Mouse (Mus musculus) embryonic fibroblast, embryonic 13.5 days (primary cell): ENCODE results near the gene Upf1. TPM values are rescaled to one million over a fixed set of nuclear protein-coding genes. Genes with fewer than 3 reads are reported as not detected.

Experiments used
- H3K27ac ChIP-seq: 2 replicates; pipeline ENCODE4 v1.5.1; 2012; ENCODE audit warnings: low read length, control low read depth, inconsistent platforms; ENCODE audit not compliant: insufficient read depth
- H3K4me1 ChIP-seq: 2 replicates; pipeline ENCODE4 v1.6.1; 2011; ENCODE audit warnings: low read length; ENCODE audit not compliant: control insufficient read depth, insufficient read depth
- H3K4me3 ChIP-seq: 2 replicates; pipeline ENCODE4 v1.5.1; 2011; ENCODE audit warnings: mild to moderate bottlenecking, control low read depth, low read length; ENCODE audit not compliant: insufficient read depth
- CTCF ChIP-seq: IDR thresholded peaks from 2 replicates; pipeline ENCODE4 v1.5.1; 2011; ENCODE audit warnings: mild to moderate bottlenecking, control low read depth, low read length, moderate library complexity, borderline replicate concordance; ENCODE audit not compliant: insufficient read depth
- POLR2A ChIP-seq: IDR thresholded peaks from 2 replicates; pipeline ENCODE4 v1.6.1; 2011; ENCODE audit warnings: low read depth, mild to moderate bottlenecking, control low read depth, low read length, moderate library complexity
- polyA plus RNA-seq: library from polyadenylated mRNA; stranded (reverse); fragments of >200 nt; gene quantifications from 2 replicates; pipeline ENCODE4 v1.2.4, GENCODE M21; 2011; ENCODE audit warnings: low read depth; ENCODE audit not compliant: missing spikeins, insufficient read length

Upf1 gene
- polyA plus RNA-seq, 1 experiment, result 25.8 TPM

DNA sequence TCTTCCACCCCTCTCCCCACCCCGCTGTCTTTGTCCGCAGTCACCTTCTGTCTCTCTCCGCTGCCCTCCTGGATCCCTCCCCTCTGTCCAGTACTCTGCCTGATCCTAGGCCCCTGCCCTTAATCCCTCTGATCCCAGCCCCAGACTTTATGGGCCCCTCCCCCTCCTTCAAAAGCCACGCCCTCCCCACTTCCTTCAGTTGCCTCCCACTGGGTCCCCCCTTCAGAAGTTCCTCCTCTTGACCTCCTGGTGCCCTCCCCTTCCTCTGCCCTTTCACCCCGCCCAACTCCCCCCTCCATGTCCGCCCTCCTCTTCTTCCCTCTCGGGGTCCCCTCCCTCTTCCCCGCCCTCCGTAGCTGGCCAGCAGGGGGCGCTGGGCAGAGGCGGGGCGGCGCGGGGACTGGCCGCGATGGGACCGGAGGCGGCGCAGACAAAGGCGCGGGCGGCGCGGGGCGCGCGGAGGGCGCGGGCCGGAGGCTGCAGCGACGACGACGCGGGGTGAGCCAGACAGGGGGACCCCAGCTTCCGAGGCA is 70.4 kb downstream of the Upf1 start, which contains the start of gene Homer3:
Homer3 (plus strand) TSS at position 225 of the 533 bp plus-strand sequence.
- H3K27ac ChIP-seq, result peak within 1 kb of the TSS; percentile 29
- peak within 1 kb of the TSS; percentile 70 for H3K4me3 ChIP-seq
- H3K4me1 ChIP-seq, result no peaks in the 10 kb centered on the region
- TF ChIP-seq CTCF (peak; percentile 44; the same call in 1 of the 2 replicates), POLR2A (peak; percentile 77)

Other genes starting within 250 kb of the Upf1 start
- gene Ncan, start 232.4 kb downstream of the Upf1 start, polyA plus RNA-seq, result 0.33 TPM in 1 of 2 replicates, not detected in the other
- gene Nr2c2ap, start 221.9 kb downstream of the Upf1 start, polyA plus RNA-seq, result 13.4 and 14.4 TPM in 2 replicates
- 7.4 and 10.1 TPM in 2 replicates for gene Rfxank, start 214.1 kb downstream of the Upf1 start, polyA plus RNA-seq
- gene Borcs8, start 213.8 kb downstream of the Upf1 start, polyA plus RNA-seq, result 59.2 and 65.3 TPM in 2 replicates
- gene Mef2b, start 213.6 kb downstream of the Upf1 start, polyA plus RNA-seq, result not detected in 2 replicates
- gene Tmem161a, start 180.9 kb downstream of the Upf1 start, polyA plus RNA-seq, result 66.2 and 84.2 TPM in 2 replicates
- 5.3 and 6.6 TPM in 2 replicates for gene Slc25a42, start 141.0 kb downstream of the Upf1 start, polyA plus RNA-seq
- 26.4 and 28.9 TPM in 2 replicates for gene Sugp2, start 119.1 kb downstream of the Upf1 start, polyA plus RNA-seq
- 11.0 and 14.9 TPM in 2 replicates for gene Armc6, start 118.8 kb downstream of the Upf1 start, polyA plus RNA-seq
- gene Homer3, start 70.5 kb downstream of the Upf1 start, polyA plus RNA-seq, result 42.2 and 54.0 TPM in 2 replicates
- 24.8 and 31.6 TPM in 2 replicates for gene Ddx49, start 50.8 kb downstream of the Upf1 start, polyA plus RNA-seq
- 129 and 132 TPM in 2 replicates for gene Cope, start 50.8 kb downstream of the Upf1 start, polyA plus RNA-seq
- 2.6 and 3.2 TPM in 2 replicates for gene Cers1, start 37.5 kb downstream of the Upf1 start, polyA plus RNA-seq
- not detected in 2 replicates for gene Gdf1, start 23.5 kb downstream of the Upf1 start, polyA plus RNA-seq
- 1.6 and 1.9 TPM in 2 replicates for gene Comp, start 20.3 kb upstream of the Upf1 start, polyA plus RNA-seq
- 13.7 and 15.6 TPM in 2 replicates for gene Crtc1, start 86.3 kb upstream of the Upf1 start, polyA plus RNA-seq
- gene Klhl26, start 123.7 kb upstream of the Upf1 start, polyA plus RNA-seq, result 21.4 and 31.7 TPM in 2 replicates
- 0.58 and 1.5 TPM in 2 replicates for gene Tmem59l, start 134.1 kb upstream of the Upf1 start, polyA plus RNA-seq
- 215 and 351 TPM in 2 replicates for gene Crlf1, start 139.9 kb upstream of the Upf1 start, polyA plus RNA-seq
- 29.9 and 46.6 TPM in 2 replicates for gene Rex1bd, start 153.5 kb upstream of the Upf1 start, polyA plus RNA-seq
- gene Uba52, start 157.5 kb upstream of the Upf1 start, polyA plus RNA-seq, result 547 and 589 TPM in 2 replicates
- 105 and 110 TPM in 2 replicates for gene Fkbp8, start 174.4 kb upstream of the Upf1 start, polyA plus RNA-seq
- 35.5 and 37.0 TPM in 2 replicates for gene Kxd1, start 174.7 kb upstream of the Upf1 start, polyA plus RNA-seq
- gene Ell, start 186.2 kb upstream of the Upf1 start, polyA plus RNA-seq, result 16.1 and 20.4 TPM in 2 replicates
- 17.9 and 18.6 TPM in 2 replicates for gene Isyna1, start 241.1 kb upstream of the Upf1 start, polyA plus RNA-seq